Mouse (Mus musculus): ENCODE data around the gene Gnb2. TPM values are rescaled to one million over a fixed set of nuclear protein-coding genes. Genes with fewer than 3 reads are reported as not detected.

The Gnb2 gene
- total RNA-seq, 2 experiments from 2014 or later = 560 to 578 TPM

DNA sequence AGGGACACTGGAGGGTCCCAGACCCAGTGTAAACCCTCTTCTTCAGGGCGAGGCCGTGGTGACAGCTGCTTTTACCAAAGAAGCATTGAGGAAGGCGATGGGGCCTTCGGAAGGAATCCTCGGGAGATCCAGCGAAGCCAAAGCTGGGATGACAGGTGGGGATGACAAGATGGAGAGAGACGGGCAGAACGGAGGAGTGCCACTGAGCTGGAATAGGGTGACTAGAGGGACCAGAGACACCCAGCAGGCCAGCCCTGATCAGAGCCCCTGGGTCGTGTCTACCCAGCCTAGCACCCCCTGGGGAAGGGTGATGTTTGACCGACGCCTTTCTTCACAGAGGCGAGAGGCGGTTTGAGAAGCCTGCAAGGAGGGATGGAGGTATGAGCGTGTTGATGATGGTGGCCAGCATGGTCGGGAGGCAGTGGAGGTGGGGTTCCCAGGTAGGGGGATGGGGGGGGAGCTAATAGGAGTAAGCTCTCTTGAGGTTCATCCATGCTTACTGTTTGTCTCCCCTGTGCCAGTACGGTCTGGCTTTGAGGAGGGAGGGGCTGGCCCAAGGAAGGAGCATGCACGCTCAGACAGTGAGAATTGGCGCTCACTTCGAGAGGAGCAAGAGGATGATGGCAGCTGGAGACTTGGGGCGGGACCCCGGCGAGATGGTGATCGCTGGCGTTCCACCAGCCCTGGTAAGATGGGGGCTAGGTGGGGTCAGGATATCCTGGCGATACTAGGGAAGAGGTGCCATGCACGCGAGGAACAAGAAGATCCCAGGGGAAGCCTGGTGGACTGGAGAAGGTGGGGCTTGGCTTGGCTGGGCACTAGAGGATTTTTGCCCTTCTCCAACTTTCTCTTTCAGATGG, 13.4 kb downstream of the Gnb2 start:
- no peak for DNase-seq

DNA sequence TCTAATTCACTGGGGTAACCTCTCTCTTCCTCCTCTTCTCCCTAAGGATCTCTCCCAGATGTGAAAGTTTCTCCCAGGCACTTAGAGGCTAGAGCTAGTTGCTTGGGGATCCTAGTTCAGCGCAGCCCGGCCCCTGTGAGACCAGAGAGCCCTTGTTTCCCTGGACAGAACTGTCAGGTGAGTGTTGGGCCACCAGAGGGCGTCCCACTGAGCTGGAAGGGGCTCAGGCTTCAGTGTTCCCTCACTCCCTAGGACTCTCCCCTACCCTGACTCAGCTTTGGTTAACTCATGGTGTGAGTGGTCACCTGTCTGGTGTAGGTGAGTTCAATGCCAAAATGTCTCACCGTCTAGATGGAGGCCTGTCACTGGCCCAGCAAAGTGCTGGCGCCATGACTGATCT, 14.9 kb downstream of the Gnb2 start, which contains the start of gene Gigyf1:
TSS of gene Gigyf1 (plus strand) at position 113 of the 400 bp plus-strand sequence.
- peak; percentile 50 for DNase-seq

DNA sequence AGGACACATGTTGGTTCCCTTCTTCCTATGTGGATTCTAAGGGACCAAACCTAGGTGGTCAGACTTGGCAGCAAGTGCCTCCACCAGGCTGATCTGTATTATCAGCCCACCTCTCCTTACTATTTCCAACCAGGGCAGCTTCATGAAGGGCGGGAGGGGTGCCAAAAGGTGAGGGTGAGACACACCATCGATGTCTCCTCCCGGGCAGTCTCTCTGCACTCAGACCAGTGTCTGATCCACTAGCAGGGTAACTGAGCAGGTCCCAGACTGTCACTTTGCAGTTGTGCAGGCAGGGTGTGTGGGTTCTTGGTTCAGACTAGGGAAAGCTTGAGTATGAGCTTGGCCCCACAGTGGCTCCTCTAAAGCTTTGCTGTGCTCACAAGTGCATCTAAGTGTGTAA, 18.5 kb downstream of the Gnb2 start:
- DNase-seq = no peak

DNA sequence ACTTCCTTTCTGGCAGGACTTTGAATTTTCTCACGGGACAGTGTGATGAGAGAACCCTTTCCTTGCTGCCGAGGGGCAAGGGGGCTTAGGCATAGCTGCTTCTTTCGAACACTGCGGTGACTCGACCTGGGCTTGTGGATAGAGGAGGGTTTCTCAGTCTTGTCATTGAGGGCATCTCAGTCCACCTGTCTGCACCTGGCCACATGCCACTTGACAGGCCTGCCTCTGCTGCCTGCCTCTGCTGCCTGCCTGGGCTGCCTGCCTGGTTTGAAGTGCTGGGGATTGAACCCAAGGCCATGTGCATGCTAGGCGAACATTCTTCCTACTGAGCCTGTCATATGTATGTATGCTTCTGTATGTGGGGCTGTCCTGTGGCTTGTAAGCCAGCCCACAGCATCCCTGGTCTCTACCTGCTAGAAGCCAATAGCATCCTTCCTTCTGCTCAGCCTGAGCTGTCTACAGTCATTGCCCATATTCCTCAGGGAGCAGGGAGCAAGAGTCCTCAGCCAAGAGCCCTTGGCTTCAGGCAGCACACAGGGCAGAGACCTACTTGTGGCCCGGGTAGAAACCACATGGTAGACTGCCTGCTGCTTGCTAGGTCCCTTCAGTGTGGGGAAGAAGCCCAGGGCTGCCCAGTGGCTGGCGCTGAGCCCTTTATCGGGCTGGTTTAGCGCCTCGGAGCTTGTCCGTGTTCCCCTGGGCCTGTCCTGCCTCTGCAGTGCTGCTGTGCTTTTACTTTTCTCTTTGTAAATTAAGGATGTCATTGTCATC, 19.2 kb downstream of the Gnb2 start:
- DNase-seq = no peak

DNA sequence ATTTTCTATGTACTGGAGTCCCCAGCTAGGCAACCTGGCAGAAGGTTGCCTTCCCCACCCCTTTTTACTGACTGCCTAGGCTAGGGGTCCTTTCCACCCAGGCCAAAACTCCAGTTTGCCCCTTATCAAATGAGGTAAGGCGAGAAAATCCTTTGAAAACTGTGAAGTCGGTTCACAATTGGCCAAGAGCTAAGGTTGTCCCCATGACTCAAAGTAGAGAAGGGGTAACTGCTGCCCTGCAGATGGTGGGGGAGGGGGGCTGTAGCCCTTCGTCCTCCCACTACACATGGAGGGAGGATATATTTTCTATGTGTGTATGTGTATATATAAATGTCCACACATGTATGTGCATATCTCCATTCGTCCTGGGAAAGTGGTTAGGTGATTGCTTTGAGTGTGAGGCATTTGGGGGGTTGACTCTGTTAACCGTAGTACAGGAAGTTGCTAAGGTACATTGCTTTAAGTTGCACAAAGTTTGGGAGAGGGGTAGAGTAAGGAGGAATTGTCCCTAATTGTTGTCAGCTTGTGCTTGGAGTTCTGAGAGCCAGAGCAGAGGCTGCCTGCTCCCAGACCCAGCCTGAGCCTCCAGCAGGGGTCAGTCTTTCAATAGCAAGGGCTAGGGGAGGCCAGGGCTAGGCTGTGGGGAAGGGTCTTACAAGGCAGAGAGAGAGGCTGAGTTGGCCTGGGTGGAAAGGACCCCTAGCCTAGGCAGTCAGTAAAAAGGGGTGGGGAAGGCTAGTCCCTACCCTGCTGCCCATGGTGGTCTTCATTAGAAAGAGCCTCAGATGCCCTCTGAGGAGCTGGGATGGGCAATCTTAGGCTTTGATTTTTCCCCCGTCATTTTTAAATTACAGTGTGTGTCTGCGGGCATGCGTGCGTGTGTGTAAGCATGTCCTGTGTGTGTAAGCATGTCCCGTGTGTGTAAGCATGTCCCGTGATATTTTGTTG, 20.2 kb downstream of the Gnb2 start:
- DNase-seq = peak; percentile 60

DNA sequence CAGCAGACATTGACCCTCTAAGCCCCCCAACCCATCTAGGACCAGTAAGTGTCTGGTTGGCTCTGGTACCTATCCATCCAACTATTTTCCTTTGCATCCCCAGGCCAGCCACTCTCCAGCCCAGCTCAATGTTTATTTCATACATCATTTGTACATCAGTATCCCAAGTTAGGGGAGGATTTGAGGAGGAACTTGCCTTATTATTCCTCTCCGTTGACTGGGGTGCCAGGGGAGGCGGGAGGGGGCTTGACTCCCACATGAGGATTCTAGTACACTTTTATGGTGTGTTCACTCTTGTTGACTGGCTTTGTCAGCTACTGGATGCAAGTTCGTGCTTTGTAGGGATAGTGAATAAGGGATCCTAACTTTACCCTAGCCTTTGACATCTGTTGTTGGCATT, 21.6 kb downstream of the Gnb2 start:
- no peak for DNase-seq

DNA sequence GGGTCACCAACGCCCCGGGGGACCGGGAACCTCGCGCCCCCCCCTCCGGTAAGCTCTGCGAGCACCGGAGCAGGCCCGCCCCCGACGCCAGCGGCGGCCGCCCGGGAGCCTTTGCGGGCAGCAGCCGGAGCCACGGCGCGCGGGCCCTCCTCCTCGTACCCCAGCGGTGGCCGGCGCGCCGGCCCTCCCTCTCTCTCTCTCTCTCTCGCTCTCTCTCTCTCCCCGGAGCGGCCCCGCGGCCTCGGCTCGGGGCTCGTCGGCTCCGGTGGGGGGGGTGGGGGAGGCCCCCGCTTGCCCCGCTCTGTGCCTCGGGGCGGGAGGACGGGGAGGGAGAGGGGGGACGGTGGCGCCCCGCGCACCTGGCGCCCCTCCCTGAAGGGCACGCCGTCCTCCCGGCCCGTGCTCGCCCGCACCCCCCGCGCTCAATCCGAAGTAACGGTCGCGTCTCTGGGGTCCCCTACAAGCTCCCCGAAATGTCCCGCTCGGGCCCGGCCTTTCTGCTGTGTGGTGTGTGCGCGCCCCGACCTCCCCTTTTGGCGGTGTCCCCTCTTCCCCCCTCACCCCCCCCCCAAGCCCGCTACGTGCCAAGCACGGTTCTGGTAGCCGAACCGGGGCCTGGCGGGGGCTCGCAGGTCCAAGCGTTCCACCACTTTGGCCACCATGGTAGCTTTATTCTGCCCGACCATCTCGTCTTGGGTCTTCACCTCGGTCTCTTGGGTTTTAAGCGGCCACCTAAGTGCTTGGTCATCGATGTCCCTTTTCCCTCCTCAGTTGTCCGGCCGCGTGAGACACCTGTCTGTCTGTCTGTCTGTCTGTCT, 22.5 kb downstream of the Gnb2 start:
- DNase-seq = peak; percentile 31

DNA sequence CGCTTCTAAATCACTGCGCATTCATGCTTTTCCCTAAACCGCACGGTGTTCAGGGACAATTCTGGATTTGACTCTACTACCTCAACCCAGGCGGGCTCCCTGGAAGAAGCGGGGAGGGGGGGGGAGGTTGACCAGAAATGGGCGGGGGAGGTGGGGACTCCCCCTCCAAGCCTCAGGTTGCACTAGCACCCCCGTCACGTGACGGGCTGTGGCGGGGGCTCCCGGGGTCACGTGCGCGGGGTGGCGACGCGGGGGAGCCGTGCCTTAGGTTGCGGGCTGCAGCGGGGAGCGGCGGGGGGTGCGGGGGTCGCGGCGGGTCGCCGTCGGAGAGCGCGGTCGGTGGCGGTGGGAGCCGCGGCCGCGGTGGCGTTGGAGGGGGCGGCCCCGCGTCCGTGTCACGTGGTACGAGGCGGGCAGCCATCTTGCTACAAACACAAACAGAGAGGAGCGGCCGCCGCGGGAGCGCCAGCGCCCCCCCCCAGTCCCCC, 23.3 kb downstream of the Gnb2 start:
- DNase-seq = peak; percentile 82

DNA sequence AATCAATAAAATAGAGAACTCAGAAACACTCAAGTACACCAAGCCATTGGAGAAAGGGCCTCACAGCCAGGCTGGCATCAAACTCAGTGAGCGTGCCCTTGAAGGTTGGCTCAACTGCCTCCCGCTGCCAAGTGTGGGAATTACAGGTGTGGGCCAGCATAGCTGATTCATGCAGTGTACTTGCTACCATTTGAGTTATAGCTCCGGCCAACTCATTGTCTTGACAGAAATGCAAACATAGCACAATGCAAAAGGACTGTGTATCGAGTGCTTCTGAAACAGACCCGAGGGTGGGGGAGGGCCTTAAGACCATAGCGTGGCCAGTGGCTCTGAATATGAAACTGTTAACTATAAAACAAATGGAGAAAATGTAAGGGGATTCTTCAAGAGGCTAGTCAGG, 29.3 kb downstream of the Gnb2 start:
- DNase-seq = no peak

DNA sequence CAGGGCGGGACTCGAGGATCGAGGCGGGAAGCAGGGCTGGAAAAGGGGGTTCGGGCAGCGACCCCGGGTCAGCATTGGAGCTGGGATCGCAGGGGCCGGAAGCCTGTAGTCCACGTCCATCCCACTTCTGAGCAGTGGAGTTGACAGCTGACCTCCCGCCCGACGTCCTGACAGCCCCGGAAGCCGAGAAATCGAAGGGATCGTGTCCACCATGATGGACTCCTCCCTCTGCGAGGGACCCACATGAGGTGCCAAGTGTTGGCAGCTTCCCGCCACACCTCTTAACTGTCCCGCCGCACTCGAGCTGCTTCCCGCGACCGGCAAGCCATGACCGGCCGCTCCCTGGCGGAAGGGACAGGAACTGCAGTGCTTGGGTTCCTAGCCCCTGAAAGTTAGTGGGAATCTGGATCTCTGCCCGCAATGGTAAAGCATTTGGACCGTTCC, 30.6 kb downstream of the Gnb2 start:
- DNase-seq = peak; percentile 92

DNA sequence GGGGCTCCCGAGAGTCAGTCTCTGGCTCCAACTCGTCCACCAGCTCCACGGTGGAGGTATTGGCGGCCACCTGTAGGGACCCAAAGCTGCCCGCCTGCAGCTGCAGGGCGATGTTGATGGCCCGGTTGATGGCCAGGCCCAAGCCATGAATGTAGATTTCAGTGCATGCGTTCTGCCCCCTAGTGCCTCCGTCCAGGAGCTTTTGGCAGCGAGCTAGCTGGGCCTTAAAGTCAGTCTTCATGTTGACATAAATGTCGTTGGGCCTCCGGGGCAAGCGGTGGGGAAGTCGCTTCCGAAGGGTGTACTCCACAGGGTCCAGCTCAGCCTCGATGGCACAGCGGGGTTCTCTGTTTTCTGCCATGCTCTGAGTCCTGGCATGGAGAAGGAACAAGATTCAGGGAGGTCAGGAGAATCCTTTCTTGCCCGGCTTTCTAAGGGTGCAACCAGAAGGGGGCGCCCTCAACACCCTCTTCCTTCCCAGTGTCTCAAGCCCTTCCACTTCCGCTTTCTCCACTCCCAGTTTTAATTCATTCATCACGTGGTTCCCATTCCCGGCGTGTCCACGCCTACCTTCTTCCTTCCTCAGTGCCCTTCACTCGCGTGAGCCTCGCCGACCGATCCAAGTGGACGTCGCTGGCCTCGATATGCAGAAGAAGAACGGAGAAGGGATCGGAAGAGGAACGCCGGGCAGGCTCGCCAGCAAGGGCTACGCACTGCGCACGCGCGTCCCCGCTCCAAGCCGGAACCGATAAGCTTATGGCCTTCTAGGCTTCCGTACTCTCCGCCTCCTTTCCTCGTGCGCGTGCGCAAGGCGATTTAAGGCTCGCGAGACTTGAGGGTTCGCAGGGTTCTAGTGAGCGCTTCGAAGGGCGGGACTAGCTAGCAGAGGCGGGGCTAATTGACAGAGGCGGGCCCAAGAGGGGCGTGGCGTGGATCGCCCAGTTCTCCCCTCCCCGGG, 31.3 kb downstream of the Gnb2 start, which contains the start of gene Pop7:
TSS of gene Pop7 (minus strand) at position 810 of the 958 bp plus-strand sequence.
- peak; percentile 100 for DNase-seq

DNA sequence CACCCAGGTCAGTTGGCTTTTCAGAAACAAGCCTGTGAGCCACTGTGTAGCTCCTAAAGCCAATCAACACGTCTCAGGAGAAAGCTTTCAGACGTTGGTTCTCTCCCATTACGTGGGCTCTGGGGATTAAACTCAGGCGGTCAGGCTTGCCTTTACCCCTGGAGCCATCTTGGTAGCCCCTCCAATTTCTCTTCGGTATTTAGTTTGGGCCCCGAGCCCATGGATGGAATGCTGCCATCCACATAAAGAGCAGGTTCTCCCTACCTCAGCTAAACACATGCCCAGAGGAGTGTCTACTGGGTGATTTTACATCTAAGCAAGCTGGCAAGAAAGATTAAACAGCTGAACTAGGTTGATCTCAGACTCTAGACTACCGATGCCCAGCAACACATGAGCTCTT, 33.1 kb downstream of the Gnb2 start:
- DNase-seq = no peak

DNA sequence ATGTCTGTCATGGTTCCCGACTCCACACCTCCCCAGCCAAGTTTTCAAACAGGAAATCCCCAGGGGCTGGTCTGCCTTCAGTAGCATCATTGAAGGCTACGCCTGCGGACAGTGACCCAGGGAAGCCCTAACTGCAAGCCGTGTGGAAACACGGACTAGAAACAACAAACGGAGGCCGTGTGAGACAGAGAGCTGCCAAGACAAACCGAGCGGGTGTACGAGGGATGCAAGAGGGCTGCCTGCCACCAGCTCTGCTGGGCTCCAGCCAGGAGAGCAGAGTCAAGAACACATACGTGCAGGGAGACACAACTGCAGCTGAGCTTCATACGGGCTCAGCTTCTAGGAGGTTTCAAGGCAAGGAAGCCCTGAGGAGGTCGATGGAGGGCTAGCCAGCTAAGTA, 39.5 kb downstream of the Gnb2 start:
- peak; percentile 60 for DNase-seq

DNA sequence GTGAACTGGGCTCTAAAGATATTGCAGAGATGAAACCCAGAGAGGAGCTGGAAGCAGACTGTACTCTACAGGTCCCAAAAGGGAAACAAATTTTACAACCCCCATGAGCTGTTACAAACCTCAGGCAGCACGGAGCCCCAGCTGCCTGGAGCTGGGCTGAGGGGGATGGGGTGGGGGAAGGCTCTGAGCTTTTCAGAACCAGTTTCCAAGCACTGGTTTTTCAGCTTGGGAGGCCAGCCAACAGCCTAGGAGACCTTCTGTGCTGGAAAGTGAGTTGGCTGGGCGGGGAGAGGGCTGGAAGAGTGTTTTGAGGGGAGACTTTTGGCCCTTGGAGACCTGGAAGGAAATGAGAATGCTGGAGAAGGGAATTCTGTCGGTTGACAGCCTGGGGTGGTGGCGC, 41.8 kb downstream of the Gnb2 start:
- peak; percentile 67 for DNase-seq

DNA sequence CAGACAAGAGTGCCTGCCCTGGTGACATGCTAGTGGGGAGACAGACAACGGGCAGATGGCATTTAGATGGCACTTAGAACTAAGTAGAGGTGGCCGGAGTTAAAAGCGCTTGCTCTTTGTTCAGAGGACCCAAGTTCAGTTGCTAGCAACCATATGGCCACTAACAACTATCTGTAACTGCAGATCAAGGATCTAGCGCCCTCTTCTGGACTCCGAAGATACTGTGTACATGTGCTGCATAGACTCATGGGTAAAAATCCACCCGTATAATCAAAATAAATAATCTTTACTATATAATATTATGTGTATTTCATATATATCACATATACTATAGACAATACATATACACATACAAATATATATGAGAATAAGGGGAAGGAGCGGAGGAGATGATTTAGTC, 45.7 kb downstream of the Gnb2 start:
- no peak for DNase-seq

DNA sequence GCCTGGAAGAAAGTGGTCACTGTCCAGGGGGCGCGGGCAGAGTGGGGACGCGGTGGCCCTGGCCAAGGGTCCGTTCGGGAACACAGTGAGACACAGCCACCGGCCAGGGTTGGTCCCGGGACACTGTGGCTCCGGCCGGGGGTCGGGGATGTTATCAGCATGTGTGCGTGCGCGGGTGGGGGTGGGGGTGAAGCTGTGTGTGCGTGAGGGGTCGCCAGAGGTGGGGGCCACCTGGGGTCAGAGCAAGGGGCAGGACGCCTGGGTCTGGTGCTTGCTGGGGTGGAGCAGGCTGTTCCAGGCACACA, 47.5 kb downstream of the Gnb2 start:
- DNase-seq = no peak

DNA sequence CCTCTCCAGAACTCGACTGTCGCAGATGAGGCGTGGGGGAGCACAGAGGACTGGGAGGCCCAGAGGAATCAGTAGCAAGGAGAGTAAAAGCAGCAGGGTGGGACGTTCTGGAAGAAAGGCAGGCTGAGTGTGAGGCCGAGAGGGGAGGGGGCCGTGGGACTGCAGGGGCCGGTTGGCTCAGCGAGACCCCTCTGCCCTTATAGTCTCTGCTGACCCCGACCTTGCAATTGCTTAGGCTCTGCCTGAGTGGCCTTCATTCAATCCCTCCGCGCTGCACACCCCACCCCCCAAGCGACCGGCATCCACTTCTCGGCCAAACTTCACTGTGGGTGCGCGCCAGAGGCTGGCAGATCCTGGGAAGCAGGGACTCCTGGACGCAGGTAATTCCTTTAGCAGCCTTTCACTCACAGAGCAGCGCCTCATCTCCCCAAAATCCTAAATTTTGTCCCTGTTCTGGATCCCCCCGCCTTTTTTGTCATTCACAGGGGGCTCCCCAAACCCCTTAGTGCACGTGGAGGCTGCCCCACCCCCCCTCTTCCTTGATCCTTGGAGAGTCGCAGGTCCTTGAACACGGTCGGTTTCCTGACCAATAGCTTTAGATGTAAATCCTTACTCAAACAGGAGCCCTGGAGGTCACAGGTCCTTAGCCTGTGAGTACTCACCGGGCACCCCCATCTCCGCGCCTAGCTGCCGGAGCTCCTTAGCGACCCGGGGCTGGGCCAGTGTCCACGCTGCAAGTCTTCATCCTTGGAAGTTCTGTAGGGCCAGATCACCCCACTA, 48.0 kb downstream of the Gnb2 start:
- no peak for DNase-seq

DNA sequence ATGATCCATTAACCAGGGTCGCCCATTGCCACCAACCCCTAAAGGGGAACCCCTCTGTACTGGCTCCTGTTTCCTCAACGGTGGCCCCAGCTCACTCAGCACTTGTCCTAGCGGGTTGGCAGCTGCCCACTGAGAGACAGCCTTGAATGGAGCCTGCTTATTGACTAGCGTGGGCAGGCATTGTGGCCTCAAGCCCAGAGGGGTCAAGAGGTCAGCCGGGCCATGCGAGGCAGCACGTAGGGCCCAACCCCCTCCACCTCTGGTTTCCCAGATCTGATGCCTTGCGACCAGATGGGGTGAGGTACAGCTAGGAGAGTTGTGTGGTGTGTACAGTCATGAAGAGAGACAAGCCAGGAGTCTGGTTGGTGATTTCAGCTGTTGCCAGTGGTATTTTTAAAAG, 51.4 kb downstream of the Gnb2 start:
- no peak for DNase-seq

DNA sequence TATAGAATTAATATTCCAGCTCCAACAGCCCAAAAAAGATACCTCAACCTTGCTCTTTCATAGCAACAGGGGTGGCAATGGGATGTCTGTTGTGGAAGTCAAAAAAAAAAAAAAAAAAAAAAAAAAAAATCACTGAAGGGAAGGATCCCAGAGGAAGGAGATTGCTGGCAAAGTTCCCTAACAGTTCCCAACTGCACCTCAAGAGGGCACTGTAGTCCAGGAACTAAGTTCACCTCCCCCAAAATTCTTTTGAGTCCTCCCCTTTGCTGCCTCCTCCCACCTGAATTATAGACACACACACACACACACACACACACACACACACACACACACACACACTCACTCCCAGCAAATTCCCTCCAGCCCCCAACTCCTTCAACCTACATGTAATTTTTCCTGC, 52.2 kb downstream of the Gnb2 start:
- DNase-seq = peak; percentile 91

All from heart, postnatal 4 days (tissue).